Mouse (Mus musculus): ENCODE results near the gene Macrod2. TPM values are rescaled to one million over a fixed set of nuclear protein-coding genes. Genes with fewer than 3 reads are reported as not detected.
A peak's percentile ranks its signal among the peaks of the same experiment; 100 is the strongest.
"Not testable (repeated sequence)": the region's sequence is repeated elsewhere in the genome, so short reads cannot be mapped to it uniquely, and the experiment has no call there.

Macrod2 gene
- polyA plus RNA-seq, 1 experiment from 2014 or later, result 35.0 TPM

GRCm38 (mm10) chr2:140707550-140707949 lies 312.4 kb downstream of the Macrod2 start:
- ATAC-seq (ENCODE audit: borderline replicate concordance, extremely low read depth, low FRiP score, low TSS enrichment), result no peak
- Histone ChIP-seq H3K36me3 (no peaks in the 10 kb centered on the region), H3K9me3 (no peaks in the 10 kb centered on the region), H3K27me3 (no peaks in the 10 kb centered on the region), H3K4me3 (no peak overlapping the region), H3K27ac (no peak overlapping the region), H3K4me1 (0 out of 2 replicates have a peak, but pooled peaks cover 4% of the 10 kb centered on the region), H3K9ac (no peak overlapping the region), H3K4me2 (no peak overlapping the region)
- 60% methylated on average over 5 of the region's 5 CpGs for WGBS

- H3K27ac ChIP-seq, result no peak overlapping the region
- no peaks in the 10 kb centered on the region for H3K9me3 ChIP-seq
- H3K4me3 ChIP-seq, result no peak overlapping the region
- H3K27me3 ChIP-seq, result no peaks in the 10 kb centered on the region
- H3K36me3 ChIP-seq, result no peaks in the 10 kb centered on the region
- no peak for ATAC-seq (ENCODE audit: borderline replicate concordance, extremely low read depth, low FRiP score, low TSS enrichment)
- 62% methylated on average over 4 of the region's 4 CpGs for WGBS
- no peaks in the 10 kb centered on the region for H3K4me1 ChIP-seq
- no peak overlapping the region for H3K4me2 ChIP-seq
- H3K9ac ChIP-seq, result no peak overlapping the region
Measured at GRCm38 (mm10) chr2:140715822-140716221, 320.7 kb downstream of the Macrod2 start.

DNA sequence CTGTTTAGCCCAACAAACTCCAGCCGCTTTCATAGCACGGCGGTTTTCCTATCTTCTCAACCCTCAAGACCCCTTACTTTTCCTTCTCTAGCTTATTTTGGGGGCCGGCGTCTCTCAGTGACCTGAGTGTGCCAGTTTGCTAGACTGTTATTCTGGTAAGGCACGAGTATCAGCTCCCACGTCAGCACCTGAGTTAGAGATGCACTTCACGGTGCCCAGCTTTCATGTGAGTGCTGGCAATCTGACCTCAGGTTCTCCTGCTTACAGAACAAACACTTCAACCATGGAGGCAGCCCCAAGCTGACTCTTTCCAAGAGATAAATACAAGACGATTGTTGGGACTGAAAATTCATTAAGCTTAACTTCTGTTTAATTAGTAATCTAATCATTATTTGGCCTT lies 322.3 kb downstream of the Macrod2 start:
- Histone ChIP-seq H3K9ac (no peak overlapping the region), H3K4me2 (no peak overlapping the region), H3K36me3 (no peaks in the 10 kb centered on the region), H3K4me1 (no peaks in the 10 kb centered on the region), H3K9me3 (no peaks in the 10 kb centered on the region), H3K27ac (no peak overlapping the region), H3K4me3 (no peak overlapping the region), H3K27me3 (no peaks in the 10 kb centered on the region)
- 42% methylated on average over 9 of the region's 9 CpGs for WGBS
- ATAC-seq (ENCODE audit: borderline replicate concordance, extremely low read depth, low FRiP score, low TSS enrichment), result no peak

DNA sequence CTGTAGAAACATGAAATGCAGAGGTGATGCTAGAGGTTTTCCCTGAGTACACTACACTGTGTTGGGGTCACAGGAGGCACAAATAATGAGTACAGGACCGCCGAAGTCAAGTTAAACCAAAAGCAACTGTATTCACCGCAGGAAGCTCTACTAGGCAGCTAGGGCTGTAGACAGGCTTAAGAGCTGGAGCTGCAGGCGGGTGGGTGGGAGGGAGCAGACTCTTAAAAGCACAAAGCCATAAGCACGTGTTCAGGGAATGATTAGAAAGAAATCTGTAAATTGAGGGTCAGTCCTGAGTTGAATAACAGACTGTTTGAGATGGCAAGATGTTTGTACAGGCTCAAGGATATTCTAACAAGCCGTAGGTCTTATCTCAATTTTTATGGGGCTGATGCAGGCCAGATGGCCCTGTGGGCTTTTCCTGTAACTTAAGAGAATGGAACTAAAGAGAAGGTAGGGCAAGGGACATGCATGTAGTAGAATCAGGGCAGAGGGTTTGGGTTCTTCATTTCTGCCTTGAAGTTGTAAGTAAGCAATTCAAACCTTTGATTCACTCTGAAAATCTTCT lies 337.6 kb downstream of the Macrod2 start:
- 30% methylated on average over 6 of the region's 6 CpGs for WGBS
- no peak overlapping the region for H3K9ac ChIP-seq
- H3K9me3 ChIP-seq, result no peaks in the 10 kb centered on the region
- H3K4me2 ChIP-seq, result no peak overlapping the region
- no peak overlapping the region for H3K4me3 ChIP-seq
- no peaks in the 10 kb centered on the region for H3K4me1 ChIP-seq
- ATAC-seq (ENCODE audit: borderline replicate concordance, extremely low read depth, low FRiP score, low TSS enrichment), result no peak
- no peak overlapping the region for H3K27ac ChIP-seq
- H3K27me3 ChIP-seq, result no peaks in the 10 kb centered on the region
- no peaks in the 10 kb centered on the region for H3K36me3 ChIP-seq

DNA sequence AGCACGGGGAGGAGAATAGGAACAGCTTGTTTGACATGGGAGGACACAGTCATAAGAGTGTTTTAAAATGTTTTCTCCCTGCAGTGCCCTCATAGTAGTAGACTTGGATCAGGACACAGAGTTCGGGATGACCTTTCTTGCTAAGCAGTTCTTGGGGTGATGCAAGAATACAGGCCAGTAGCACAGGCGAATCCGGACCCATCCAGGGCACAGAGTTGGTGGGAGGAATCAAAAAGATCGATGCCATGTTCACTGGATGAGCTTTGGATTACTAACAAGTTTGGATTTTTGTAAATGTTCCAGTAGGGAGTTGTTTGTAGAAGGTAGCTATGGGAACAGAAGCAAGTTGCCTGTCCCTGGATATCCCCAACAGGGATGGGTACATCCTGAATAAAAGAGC lies 345.4 kb downstream of the Macrod2 start:
- 88% methylated on average over 5 of the region's 5 CpGs for WGBS
- Histone ChIP-seq H3K9ac (no peak overlapping the region), H3K4me2 (no peak overlapping the region), H3K4me1 (no peaks in the 10 kb centered on the region), H3K4me3 (no peak overlapping the region), H3K27me3 (no peaks in the 10 kb centered on the region), H3K36me3 (no peaks in the 10 kb centered on the region), H3K9me3 (no peaks in the 10 kb centered on the region), H3K27ac (no peak overlapping the region)
- no peak for ATAC-seq (ENCODE audit: borderline replicate concordance, extremely low read depth, low FRiP score, low TSS enrichment)

GRCm38 (mm10) chr2:140742954-140743353 lies 347.8 kb downstream of the Macrod2 start:
- not testable (repeated sequence) for H3K36me3 ChIP-seq; H3K4me3 ChIP-seq; ATAC-seq (ENCODE audit: borderline replicate concordance, extremely low read depth, low FRiP score, low TSS enrichment); H3K27me3 ChIP-seq; H3K27ac ChIP-seq; H3K9ac ChIP-seq; H3K4me1 ChIP-seq; H3K4me2 ChIP-seq; H3K9me3 ChIP-seq
- WGBS, result 64% methylated on average over 2 of the region's 2 CpGs

DNA sequence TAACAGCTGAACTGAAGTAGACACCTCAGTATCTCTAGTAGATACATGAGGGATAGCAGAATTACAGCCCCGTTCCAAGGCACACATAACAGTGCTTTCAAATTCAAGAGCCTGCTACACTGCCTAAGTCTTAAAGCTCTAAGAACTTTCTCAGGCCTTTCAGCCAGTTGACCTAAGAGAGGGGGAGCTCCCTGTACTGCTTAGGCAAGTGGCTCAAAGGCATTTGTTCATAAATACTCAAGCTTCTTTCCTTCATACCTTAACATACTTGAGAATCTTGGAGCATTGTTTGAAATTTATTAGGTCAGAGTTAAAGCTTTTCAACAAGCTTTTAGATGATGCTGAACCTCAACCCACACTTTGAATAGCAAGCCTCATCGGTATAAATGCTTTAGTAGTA lies 363.8 kb downstream of the Macrod2 start:
- H3K4me2 ChIP-seq, result no peak overlapping the region; the same call in 1 of the 2 replicates
- no peaks in the 10 kb centered on the region for H3K27me3 ChIP-seq
- peak; percentile 76; the same call in 1 of the 2 replicates for ATAC-seq (ENCODE audit: borderline replicate concordance, extremely low read depth, low FRiP score, low TSS enrichment)
- no peak overlapping the region for H3K9ac ChIP-seq
- no peaks in the 10 kb centered on the region; the same call in 1 of the 2 replicates for H3K4me1 ChIP-seq
- H3K4me3 ChIP-seq, result no peak overlapping the region
- H3K9me3 ChIP-seq, result no peaks in the 10 kb centered on the region
- H3K27ac ChIP-seq, result peak overlapping the region; percentile 82
- 63% methylated on average over 2 of the region's 2 CpGs for WGBS
- no peaks in the 10 kb centered on the region for H3K36me3 ChIP-seq

DNA sequence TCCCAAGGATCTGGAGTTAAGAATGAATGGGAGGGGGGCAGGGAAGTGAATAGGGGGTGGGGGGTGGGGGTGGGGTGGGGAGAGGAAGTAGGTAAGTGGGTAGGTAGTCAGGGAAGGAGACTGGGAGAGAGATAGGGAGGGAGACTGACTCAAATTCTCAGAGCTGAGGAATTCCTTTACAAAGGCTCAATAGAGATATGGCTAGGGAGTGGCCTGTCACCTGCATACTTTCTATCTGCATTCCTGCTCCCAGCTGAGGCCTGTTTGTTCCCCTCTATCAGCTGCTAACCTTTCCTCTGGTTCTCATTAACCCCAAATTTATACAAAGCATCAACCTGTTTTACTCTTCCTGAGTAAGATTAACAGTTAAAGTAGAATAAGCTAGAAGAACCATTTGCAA lies 364.6 kb downstream of the Macrod2 start:
- Histone ChIP-seq H3K4me1 (no peaks in the 10 kb centered on the region; the same call in 1 of the 2 replicates), H3K4me3 (no peak overlapping the region), H3K9ac (no peak overlapping the region), H3K27me3 (no peaks in the 10 kb centered on the region), H3K36me3 (no peaks in the 10 kb centered on the region), H3K9me3 (no peaks in the 10 kb centered on the region), H3K4me2 (no peak overlapping the region), H3K27ac (peak overlapping the region; percentile 82)
- ATAC-seq (ENCODE audit: borderline replicate concordance, extremely low read depth, low FRiP score, low TSS enrichment), result peak; percentile 65; the same call in 1 of the 2 replicates

GRCm38 (mm10) chr2:140760137-140760536 lies 365.0 kb downstream of the Macrod2 start:
- H3K4me3 ChIP-seq, result no peak overlapping the region
- H3K9me3 ChIP-seq, result no peaks in the 10 kb centered on the region
- 97% methylated on average over 3 of the region's 3 CpGs for WGBS
- no peaks in the 10 kb centered on the region; the same call in 1 of the 2 replicates for H3K4me1 ChIP-seq
- H3K36me3 ChIP-seq, result no peaks in the 10 kb centered on the region
- ATAC-seq (ENCODE audit: borderline replicate concordance, extremely low read depth, low FRiP score, low TSS enrichment), result no peak
- H3K9ac ChIP-seq, result no peak overlapping the region
- no peak overlapping the region for H3K4me2 ChIP-seq
- no peaks in the 10 kb centered on the region for H3K27me3 ChIP-seq
- peak overlapping the region; percentile 82 for H3K27ac ChIP-seq

DNA sequence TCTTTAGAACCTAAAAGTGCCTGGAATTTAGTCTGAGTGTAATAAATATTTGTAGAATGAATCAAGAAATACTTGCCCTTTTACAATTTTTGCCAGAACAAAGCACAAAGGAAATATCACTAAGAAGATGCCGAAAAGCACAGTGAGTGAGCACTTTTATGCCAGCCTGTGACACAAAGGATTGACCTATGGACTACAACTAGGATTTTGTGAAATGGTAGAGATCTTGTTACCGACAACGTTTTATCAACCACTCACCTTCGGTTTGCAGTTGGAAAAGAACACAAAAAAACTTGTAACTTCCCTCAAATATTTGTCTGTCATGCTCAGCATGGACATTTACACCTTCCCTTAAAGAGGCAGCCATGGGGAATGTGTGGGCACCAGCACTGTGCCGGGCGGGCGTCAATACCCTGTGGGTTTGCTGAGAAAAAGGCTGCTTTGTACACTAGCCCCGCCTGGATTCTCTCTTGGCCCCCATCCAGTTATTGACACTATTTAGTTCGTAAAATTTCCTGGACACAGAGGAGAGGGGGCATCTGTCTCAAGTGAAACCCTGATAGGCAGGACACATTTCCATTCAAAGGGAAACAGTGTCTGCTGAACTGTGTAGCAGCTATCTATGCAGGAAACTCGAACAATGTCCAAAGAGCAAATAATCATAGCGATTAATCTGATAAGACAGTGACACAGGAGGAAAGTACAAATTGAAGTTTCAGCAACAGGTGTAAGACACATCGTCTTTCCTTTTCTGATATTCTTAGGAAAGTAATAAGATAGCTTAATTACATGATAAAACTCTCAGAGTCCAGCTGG lies 368.2 kb downstream of the Macrod2 start:
- no peak for ATAC-seq (ENCODE audit: borderline replicate concordance, extremely low read depth, low FRiP score, low TSS enrichment)
- Histone ChIP-seq H3K9ac (no peak overlapping the region), H3K36me3 (no peaks in the 10 kb centered on the region), H3K27ac (no peak overlapping the region), H3K4me3 (no peak overlapping the region), H3K9me3 (no peaks in the 10 kb centered on the region), H3K27me3 (no peaks in the 10 kb centered on the region), H3K4me2 (no peak overlapping the region), H3K4me1 (no peaks in the 10 kb centered on the region; the same call in 1 of the 2 replicates)
- 40% methylated on average over 12 of the region's 12 CpGs for WGBS

DNA sequence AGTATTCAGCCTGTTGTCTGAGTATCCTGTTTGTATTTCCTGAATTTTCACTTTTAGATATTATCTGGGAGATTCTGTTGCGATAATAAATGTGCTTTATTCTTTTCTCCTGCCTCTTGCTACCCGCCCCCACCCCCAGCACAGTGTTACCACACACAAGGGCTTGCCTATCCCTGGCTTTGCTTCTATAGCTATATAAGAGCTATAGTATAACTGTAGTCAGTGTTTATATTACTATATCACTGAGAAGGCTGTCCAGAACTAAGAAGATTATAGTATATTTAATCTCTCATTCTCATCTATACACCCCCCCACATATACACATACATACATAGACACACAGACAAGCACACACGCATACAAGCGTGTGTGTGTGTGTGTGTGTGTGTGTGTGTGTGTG lies 374.4 kb downstream of the Macrod2 start:
- no peak overlapping the region for H3K4me2 ChIP-seq
- H3K9me3 ChIP-seq, result no peaks in the 10 kb centered on the region
- H3K27ac ChIP-seq, result no peak overlapping the region
- H3K9ac ChIP-seq, result no peak overlapping the region
- no peak overlapping the region for H3K4me3 ChIP-seq
- no peaks in the 10 kb centered on the region for H3K36me3 ChIP-seq
- no peaks in the 10 kb centered on the region for H3K4me1 ChIP-seq
- ATAC-seq (ENCODE audit: borderline replicate concordance, extremely low read depth, low FRiP score, low TSS enrichment), result no peak; the same call in 1 of the 2 replicates
- WGBS, result 65% methylated on average over 4 of the region's 4 CpGs
- no peaks in the 10 kb centered on the region for H3K27me3 ChIP-seq

GRCm38 (mm10) chr2:140772825-140773224 lies 377.7 kb downstream of the Macrod2 start:
- Histone ChIP-seq H3K4me1 (0 out of 2 replicates have a peak, but pooled peaks cover 4% of the 10 kb centered on the region), H3K36me3 (no peaks in the 10 kb centered on the region), H3K9me3 (no peaks in the 10 kb centered on the region), H3K27me3 (no peaks in the 10 kb centered on the region), H3K4me3 (no peak overlapping the region), H3K4me2 (no peak overlapping the region), H3K27ac (no peak overlapping the region), H3K9ac (no peak overlapping the region)
- no peak for ATAC-seq (ENCODE audit: borderline replicate concordance, extremely low read depth, low FRiP score, low TSS enrichment)
- 81% methylated on average over 6 of the region's 6 CpGs for WGBS
